Mouse (Mus musculus) T-helper 1 cell (primary cell): Measurements from ENCODE around the gene Hnrnpul1.

ENCODE experiments used
- in situ Hi-C: fragments of 300-600 bp; cut with MboI, MseI; formaldehyde crosslinking; loops from one replicate; pipeline ENCODE4 v1.15.1; 2025; ENCODE audit warnings: high pct_unique_total_duplicates

The Hnrnpul1 gene

GRCm38 (mm10) chr7:25720760-25721159 lies 33.8 kb downstream of the Hnrnpul1 start:
- in situ Hi-C loops, result no loop called here

GRCm38 (mm10) chr7:25719761-25720610 lies 34.6 kb downstream of the Hnrnpul1 start:
- in situ Hi-C loops, result no loop called here

GRCm38 (mm10) chr7:25718788-25719417 lies 35.7 kb downstream of the Hnrnpul1 start, which contains the start of gene Ccdc97:
Gene Ccdc97 (minus strand): TSS chr7:25719088.
- in situ Hi-C loops, result no loop called here

GRCm38 (mm10) chr7:25717478-25717877 lies 37.1 kb downstream of the Hnrnpul1 start:
- in situ Hi-C loops, result no loop called here

GRCm38 (mm10) chr7:25715731-25716271 lies 38.8 kb downstream of the Hnrnpul1 start:
- in situ Hi-C loops, result no loop called here

GRCm38 (mm10) chr7:25714581-25714980 lies 40.0 kb downstream of the Hnrnpul1 start:
- in situ Hi-C loops, result no loop called here

GRCm38 (mm10) chr7:25712801-25713200 lies 41.8 kb downstream of the Hnrnpul1 start:
- in situ Hi-C loops, result no loop called here

- in situ Hi-C loops, result no loop called here
Measured at GRCm38 (mm10) chr7:25711731-25712197, 42.8 kb downstream of the Hnrnpul1 start.

- in situ Hi-C loops, result no loop called here
Measured at GRCm38 (mm10) chr7:25711165-25711564, 43.4 kb downstream of the Hnrnpul1 start.

GRCm38 (mm10) chr7:25710519-25711130 lies 43.9 kb downstream of the Hnrnpul1 start:
- in situ Hi-C loops, result no loop called here

- in situ Hi-C loops, result no loop called here
Measured at GRCm38 (mm10) chr7:25709961-25710360, 44.6 kb downstream of the Hnrnpul1 start.

- in situ Hi-C loops, result no loop called here
Measured at GRCm38 (mm10) chr7:25707581-25708292, 46.8 kb downstream of the Hnrnpul1 start.

- in situ Hi-C loops, result no loop called here
Measured at GRCm38 (mm10) chr7:25706578-25707170, 47.9 kb downstream of the Hnrnpul1 start.

- in situ Hi-C loops, result no loop called here
Measured at GRCm38 (mm10) chr7:25705801-25706251, 48.7 kb downstream of the Hnrnpul1 start.

GRCm38 (mm10) chr7:25704716-25705364 lies 49.7 kb downstream of the Hnrnpul1 start:
- in situ Hi-C loops, result no loop called here

GRCm38 (mm10) chr7:25703793-25704494 lies 50.6 kb downstream of the Hnrnpul1 start:
- in situ Hi-C loops, result no loop called here

GRCm38 (mm10) chr7:25702350-25702749 lies 52.2 kb downstream of the Hnrnpul1 start:
- in situ Hi-C loops, result no loop called here

GRCm38 (mm10) chr7:25700732-25701131 lies 53.8 kb downstream of the Hnrnpul1 start:
- in situ Hi-C loops, result no loop called here

- in situ Hi-C loops, result loop anchor here (5.0 to 10.0 kb wide), 2 partner anchors 42 to 1395 kb away; no protein-coding TSS in a partner anchor
Measured at GRCm38 (mm10) chr7:25699851-25700250, 54.7 kb downstream of the Hnrnpul1 start.

GRCm38 (mm10) chr7:25694104-25694503 lies 60.5 kb downstream of the Hnrnpul1 start:
- in situ Hi-C loops, result loop anchor here (10.0 kb wide), 1 partner anchor 1401 kb away; no protein-coding TSS in a partner anchor
